Mouse (Mus musculus): Measurements from ENCODE around the gene Rab31. TPM values are rescaled to one million over a fixed set of nuclear protein-coding genes. Genes with fewer than 3 reads are reported as not detected.

Gene Rab31
- total and polyA plus RNA-seq, 2 experiments from 2014 or later: 79.3 to 92.8 TPM

GRCm38 (mm10) chr17:65656731-65657130 is 115.8 kb downstream of the Rab31 start:
- no peaks in the 10 kb centered on the region for H3K9me3 ChIP-seq (ENCODE audit: low read length)
- no peak for TF ChIP-seq CTCF (IDR thresholded peaks at IDR 0.05; ENCODE audit: low read depth)
- no peak overlapping the region for H3K27ac ChIP-seq (ENCODE audit: low read depth, low read length)
- WGBS: 90% methylated on average over 6 of the region's 6 CpGs
- DNase-seq: no peak
- 0 out of 2 replicates have a peak, but pooled peaks cover 7% of the 10 kb centered on the region for H3K36me3 ChIP-seq (ENCODE audit: insufficient read depth)
- no peaks in the 10 kb centered on the region for H3K27me3 ChIP-seq (ENCODE audit: insufficient read depth, low read length)
- H3K9ac ChIP-seq: no peak overlapping the region
- no peak overlapping the region for H3K4me3 ChIP-seq (ENCODE audit: low read depth, low read length)
- no peak overlapping the region for H3K4me2 ChIP-seq (ENCODE audit: low read depth)
- ATAC-seq: no peak
- H3K4me1 ChIP-seq (ENCODE audit: insufficient read depth): no peaks in the 10 kb centered on the region

- Histone ChIP-seq H3K27me3 (ENCODE audit: insufficient read depth, low read length) (no peaks in the 10 kb centered on the region), H3K4me1 (ENCODE audit: insufficient read depth) (no peaks in the 10 kb centered on the region), H3K9me3 (ENCODE audit: low read length) (no peaks in the 10 kb centered on the region), H3K4me3 (ENCODE audit: low read depth, low read length) (no peak overlapping the region), H3K36me3 (ENCODE audit: insufficient read depth) (0 out of 2 replicates have a peak, but pooled peaks cover 7% of the 10 kb centered on the region), H3K9ac (no peak overlapping the region), H3K27ac (ENCODE audit: low read depth, low read length) (no peak overlapping the region), H3K4me2 (ENCODE audit: low read depth) (no peak overlapping the region)
- no peak for ATAC-seq
- no peak for DNase-seq
- 84% methylated on average over 8 of the region's 8 CpGs for WGBS
- TF ChIP-seq CTCF (IDR thresholded peaks at IDR 0.05; ENCODE audit: low read depth): no peak
Measured at GRCm38 (mm10) chr17:65656076-65656475, 116.5 kb downstream of the Rab31 start.

GRCm38 (mm10) chr17:65655608-65656007 is 116.9 kb downstream of the Rab31 start:
- Histone ChIP-seq H3K4me2 (ENCODE audit: low read depth) (no peak overlapping the region), H3K9ac (no peak overlapping the region), H3K36me3 (ENCODE audit: insufficient read depth) (peaks cover 7% of the 10 kb centered on the region; the same call in 1 of the 2 replicates), H3K9me3 (ENCODE audit: low read length) (no peaks in the 10 kb centered on the region), H3K4me1 (ENCODE audit: insufficient read depth) (no peaks in the 10 kb centered on the region), H3K27me3 (ENCODE audit: insufficient read depth, low read length) (no peaks in the 10 kb centered on the region), H3K4me3 (ENCODE audit: low read depth, low read length) (no peak overlapping the region), H3K27ac (ENCODE audit: low read depth, low read length) (no peak overlapping the region)
- no peak for ATAC-seq
- TF ChIP-seq CTCF (IDR thresholded peaks at IDR 0.05; ENCODE audit: low read depth): no peak
- no peak for DNase-seq
- 69% methylated on average over 4 of the region's 4 CpGs for WGBS

GRCm38 (mm10) chr17:65650598-65650997 is 122.0 kb downstream of the Rab31 start:
- 90% methylated on average over 6 of the region's 6 CpGs for WGBS
- Histone ChIP-seq H3K27me3 (ENCODE audit: insufficient read depth, low read length) (no peaks in the 10 kb centered on the region), H3K4me2 (ENCODE audit: low read depth) (no peak overlapping the region), H3K4me3 (ENCODE audit: low read depth, low read length) (no peak overlapping the region), H3K36me3 (ENCODE audit: insufficient read depth) (peaks cover 7% of the 10 kb centered on the region; the same call in 1 of the 2 replicates), H3K9ac (no peak overlapping the region), H3K27ac (ENCODE audit: low read depth, low read length) (no peak overlapping the region), H3K9me3 (ENCODE audit: low read length) (no peaks in the 10 kb centered on the region), H3K4me1 (ENCODE audit: insufficient read depth) (no peaks in the 10 kb centered on the region)
- TF ChIP-seq CTCF (IDR thresholded peaks at IDR 0.05; ENCODE audit: low read depth): no peak
- DNase-seq (no peak), ATAC-seq (no peak)

GRCm38 (mm10) chr17:65649175-65649493 is 123.4 kb downstream of the Rab31 start:
- no peak for TF ChIP-seq CTCF (IDR thresholded peaks at IDR 0.05; ENCODE audit: low read depth)
- no peaks in the 10 kb centered on the region for H3K27me3 ChIP-seq (ENCODE audit: insufficient read depth, low read length)
- DNase-seq (no peak), ATAC-seq (no peak)
- 90% methylated on average over 2 of the region's 2 CpGs for WGBS
- no peak overlapping the region for H3K4me3 ChIP-seq (ENCODE audit: low read depth, low read length)
- no peaks in the 10 kb centered on the region for H3K4me1 ChIP-seq (ENCODE audit: insufficient read depth)
- H3K9me3 ChIP-seq (ENCODE audit: low read length): no peaks in the 10 kb centered on the region
- H3K27ac ChIP-seq (ENCODE audit: low read depth, low read length): no peak overlapping the region
- H3K4me2 ChIP-seq (ENCODE audit: low read depth): no peak overlapping the region
- H3K36me3 ChIP-seq (ENCODE audit: insufficient read depth): peaks cover 7% of the 10 kb centered on the region; the same call in 1 of the 2 replicates
- H3K9ac ChIP-seq: no peak overlapping the region

DNA sequence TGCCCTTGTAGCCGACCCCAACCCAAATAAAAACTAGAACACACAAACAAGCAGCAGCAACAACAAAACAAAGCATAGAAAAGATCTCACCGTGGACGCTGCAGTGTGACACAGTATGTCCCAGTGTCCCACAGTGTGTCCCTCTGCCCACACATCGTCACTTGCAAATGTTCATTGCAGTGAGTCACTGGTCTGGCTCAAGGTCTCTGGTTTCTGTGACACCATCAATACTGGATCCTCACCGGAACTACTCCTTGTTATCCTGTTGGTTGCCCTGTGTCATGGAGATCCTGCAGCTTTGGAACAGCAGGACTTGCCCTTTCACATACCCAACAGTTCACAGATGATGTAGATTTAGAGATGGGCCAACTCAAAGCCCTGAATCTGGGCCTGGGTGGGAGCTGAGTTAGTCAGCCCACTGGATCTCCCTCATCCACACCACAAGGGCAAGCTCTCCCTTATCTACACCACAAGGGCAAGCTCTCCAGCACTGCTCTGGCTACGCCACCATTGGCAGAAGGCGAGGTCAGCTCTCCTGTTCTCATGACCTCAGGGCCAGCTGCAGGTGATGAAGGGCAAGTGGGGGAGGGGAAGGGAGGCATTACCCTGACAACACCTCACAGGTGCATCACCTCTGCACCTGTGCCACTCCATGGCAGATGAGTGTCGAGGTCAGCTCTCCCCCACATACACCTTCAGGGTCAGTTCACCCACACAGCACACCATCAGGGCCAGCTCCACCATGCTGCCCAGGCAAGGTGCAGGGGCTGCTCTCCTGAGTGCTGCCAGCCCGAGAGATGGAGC is 124.0 kb downstream of the Rab31 start:
- no peaks in the 10 kb centered on the region for H3K9me3 ChIP-seq (ENCODE audit: low read length)
- H3K4me3 ChIP-seq (ENCODE audit: low read depth, low read length): no peak overlapping the region
- H3K27ac ChIP-seq (ENCODE audit: low read depth, low read length): no peak overlapping the region
- no peak for DNase-seq
- no peaks in the 10 kb centered on the region for H3K27me3 ChIP-seq (ENCODE audit: insufficient read depth, low read length)
- peaks cover 7% of the 10 kb centered on the region; the same call in 1 of the 2 replicates for H3K36me3 ChIP-seq (ENCODE audit: insufficient read depth)
- H3K4me2 ChIP-seq (ENCODE audit: low read depth): no peak overlapping the region
- 89% methylated on average over 9 of the region's 9 CpGs for WGBS
- no peak for TF ChIP-seq CTCF (IDR thresholded peaks at IDR 0.05; ENCODE audit: low read depth)
- ATAC-seq: no peak
- no peak overlapping the region for H3K9ac ChIP-seq
- 0 out of 2 replicates have a peak, but pooled peaks cover under 1% of the 10 kb centered on the region for H3K4me1 ChIP-seq (ENCODE audit: insufficient read depth)

GRCm38 (mm10) chr17:65647961-65648360 is 124.6 kb downstream of the Rab31 start:
- TF ChIP-seq CTCF (IDR thresholded peaks at IDR 0.05; ENCODE audit: low read depth): no peak
- Histone ChIP-seq H3K9ac (no peak overlapping the region), H3K27me3 (ENCODE audit: insufficient read depth, low read length) (no peaks in the 10 kb centered on the region), H3K9me3 (ENCODE audit: low read length) (no peaks in the 10 kb centered on the region), H3K36me3 (ENCODE audit: insufficient read depth) (peaks cover 7% of the 10 kb centered on the region; the same call in 1 of the 2 replicates), H3K4me2 (ENCODE audit: low read depth) (no peak overlapping the region), H3K4me1 (ENCODE audit: insufficient read depth) (0 out of 2 replicates have a peak, but pooled peaks cover 5% of the 10 kb centered on the region), H3K27ac (ENCODE audit: low read depth, low read length) (no peak overlapping the region), H3K4me3 (ENCODE audit: low read depth, low read length) (no peak overlapping the region)
- no peak for DNase-seq
- ATAC-seq: no peak
- WGBS: 64% methylated on average over 5 of the region's 5 CpGs
